Mouse (Mus musculus) liver, embryonic 14.5 days (tissue): ENCODE measurements at regions not wholly inside any gene's neighbourhood (a gene's known extent, or its start where the extent isn't known, plus 50 kb on each side); places are given as distances from the start of the nearest gene placed in this dataset.

Source experiments
- ATAC-seq: fragments of 200-750 bp; cut with Nextera tagmentation; 2 replicates; pipeline ENCODE4 v1.8.0; 2017; ENCODE audit warnings: moderate number of reproducible peaks, mild to moderate bottlenecking, moderate library complexity; ENCODE audit not compliant: insufficient read depth
- DNase-seq, 3 experiments: peaks; one replicate each; pipeline ENCODE4 v3.0.0-alpha.2; 2012 to 2013; ENCODE audit warnings: low read depth in 3 of 3, low spot score in 3 of 3
- H3K27ac ChIP-seq: fragments of 300-500 bp; sonication (generic); 2 replicates; pipeline ENCODE4 v1.5.1; 2014; ENCODE audit warnings: moderate library complexity, mild to moderate bottlenecking, control low read depth, inconsistent platforms
- H3K27me3 ChIP-seq: fragments of 300-500 bp; sonication (generic); 2 replicates; pipeline ENCODE4 v1.6.1; 2014; ENCODE audit warnings: mild to moderate bottlenecking, low read length, moderate library complexity; ENCODE audit not compliant: control insufficient read depth, insufficient read depth
- H3K36me3 ChIP-seq: fragments of 300-500 bp; sonication (generic); replicated peaks from 2 replicates; pipeline ENCODE4 v1.6.1; 2014; ENCODE audit warnings: low read depth; ENCODE audit not compliant: control insufficient read depth, insufficient read depth
- H3K4me1 ChIP-seq, 2 experiments: fragments of 200-500 bp in 1 of 2; fragments of 300-500 bp in 1 of 2; sonication (generic) in 1 of 2; replicated peaks; 2 replicates each; pipeline ENCODE4 v1.6.1; 2012 to 2014; ENCODE audit warnings: antibody characterized with exemption in 1 of 2, inconsistent platforms in 1 of 2, low read length in 1 of 2; ENCODE audit not compliant: control insufficient read depth in 2 of 2, insufficient read depth in 2 of 2
- H3K4me2 ChIP-seq: fragments of 300-500 bp; sonication (generic); 2 replicates; pipeline ENCODE4 v1.6.1; 2014; ENCODE audit warnings: low read depth, mild to moderate bottlenecking, control low read depth, moderate library complexity
- H3K4me3 ChIP-seq, 2 experiments: fragments of 200-500 bp in 1 of 2; fragments of 300-500 bp in 1 of 2; sonication (generic) in 1 of 2; 2 replicates each; pipeline ENCODE4 v1.5.1; 2012 to 2014; ENCODE audit warnings: low read depth in 2 of 2, low read length in 2 of 2, mild to moderate bottlenecking in 2 of 2, control low read depth in 1 of 2, inconsistent platforms in 1 of 2, moderate library complexity in 1 of 2; ENCODE audit not compliant: insufficient read depth in 1 of 2
- H3K9ac ChIP-seq: fragments of 300-500 bp; sonication (generic); replicated peaks from 2 replicates; pipeline ENCODE4 v1.6.1; 2014; ENCODE audit warnings: mild to moderate bottlenecking, control low read depth, moderate library complexity
- H3K9me3 ChIP-seq: fragments of 300-500 bp; sonication (generic); 2 replicates; pipeline ENCODE4 v1.6.1; 2016; ENCODE audit warnings: low read length, mixed read lengths; ENCODE audit not compliant: control insufficient read depth
- CTCF ChIP-seq: IDR thresholded peaks from 2 replicates; pipeline ENCODE4 v1.5.1; 2016; ENCODE audit warnings: antibody characterized with exemption, low read depth, control low read depth
- EP300 ChIP-seq: IDR thresholded peaks from 2 replicates; pipeline ENCODE4 v1.6.1; 2016; ENCODE audit warnings: antibody characterized with exemption, low read depth
- WGBS: fragments of 180-500 bp; shearing (Covaris S2); extraction: QIAGEN DNeasy Blood & Tissue Kit; methylation state at CpG from one replicate; pipeline ENCODE4 v1.1.7; 2014; ENCODE audit not compliant: insufficient replicate concordance; 5-methylcytosine and 5-hydroxymethylcytosine counted together

DNA sequence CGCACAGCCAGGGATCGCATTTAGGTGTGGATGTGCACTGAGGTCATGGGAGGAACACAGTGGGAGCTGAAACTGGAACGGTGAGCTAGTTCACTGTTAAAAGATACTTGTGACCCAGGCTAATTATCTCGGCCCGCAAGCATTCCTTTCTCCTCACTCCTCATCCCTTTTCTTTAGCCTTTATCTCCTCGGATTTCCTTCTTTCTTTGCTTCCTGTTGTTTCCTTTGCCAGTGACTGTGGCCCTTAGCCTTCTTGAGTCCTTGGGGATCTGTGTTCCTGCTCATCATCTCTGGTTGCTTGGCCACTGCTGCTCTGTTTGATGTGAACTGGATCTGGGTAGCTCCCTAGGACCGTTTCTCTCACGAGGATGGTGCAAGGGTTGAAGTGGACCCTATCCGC, 256.0 kb downstream of the Ndfip2 start:
- H3K4me3 ChIP-seq = no peak overlapping the region
- DNase-seq = no peak
- H3K9ac ChIP-seq = no peak overlapping the region
- no peak overlapping the region for H3K4me2 ChIP-seq
- no peaks in the 10 kb centered on the region for H3K36me3 ChIP-seq
- H3K27me3 ChIP-seq = no peaks in the 10 kb centered on the region
- H3K27ac ChIP-seq = no peak overlapping the region
- H3K9me3 ChIP-seq = no peaks in the 10 kb centered on the region
- no peaks in the 10 kb centered on the region; a peak in 1 of 4 replicates for H3K4me1 ChIP-seq
- TF ChIP-seq CTCF (no peak), EP300 (no peak)
- 47% methylated on average over 9 of the region's 9 CpGs for WGBS
- no peak for ATAC-seq

GRCm38 (mm10) chr14:105512914-105513677, 254.7 kb downstream of the Ndfip2 start:
- Histone ChIP-seq H3K4me1 (no peaks in the 10 kb centered on the region; a peak in 1 of 4 replicates), H3K9ac (no peak overlapping the region), H3K9me3 (no peaks in the 10 kb centered on the region), H3K27me3 (no peaks in the 10 kb centered on the region), H3K4me3 (no peak overlapping the region), H3K4me2 (no peak overlapping the region), H3K27ac (no peak overlapping the region), H3K36me3 (no peaks in the 10 kb centered on the region)
- WGBS = 62% methylated on average over 12 of the region's 12 CpGs
- no peak for ATAC-seq
- TF ChIP-seq EP300 (no peak), CTCF (no peak)
- no peak for DNase-seq

DNA sequence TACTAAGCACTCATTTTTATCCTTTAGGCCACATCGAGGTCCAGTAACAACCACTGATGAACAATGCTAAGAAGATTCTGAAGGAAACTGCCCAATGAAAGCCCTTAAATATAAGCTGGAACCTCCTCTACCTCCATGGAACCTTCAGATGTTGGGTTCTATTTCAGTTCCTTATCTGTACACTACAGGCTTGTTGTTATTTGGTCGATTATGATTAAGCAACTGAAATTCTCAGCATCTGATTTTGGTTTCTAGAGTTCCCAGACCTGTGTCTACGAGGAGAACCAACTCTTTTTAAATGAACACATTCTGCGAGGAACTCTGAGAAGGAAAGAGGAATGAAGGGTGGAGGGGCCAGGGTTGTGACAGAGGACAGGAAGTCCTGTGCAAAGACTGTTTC, 253.5 kb downstream of the Ndfip2 start:
- no peak overlapping the region for H3K4me3 ChIP-seq
- no peaks in the 10 kb centered on the region for H3K36me3 ChIP-seq
- DNase-seq (no peak), ATAC-seq (no peak)
- no peak overlapping the region for H3K9ac ChIP-seq
- H3K4me2 ChIP-seq = no peak overlapping the region
- TF ChIP-seq EP300 (no peak), CTCF (no peak)
- H3K27ac ChIP-seq = no peak overlapping the region
- WGBS = 46% methylated on average over 4 of the region's 4 CpGs
- no peaks in the 10 kb centered on the region for H3K9me3 ChIP-seq
- no peaks in the 10 kb centered on the region; a peak in 1 of 4 replicates for H3K4me1 ChIP-seq
- no peaks in the 10 kb centered on the region for H3K27me3 ChIP-seq

GRCm38 (mm10) chr14:105511135-105511534, 252.8 kb downstream of the Ndfip2 start:
- H3K4me1 ChIP-seq = no peaks in the 10 kb centered on the region; a peak in 1 of 4 replicates
- ATAC-seq (no peak), DNase-seq (no peak)
- H3K4me2 ChIP-seq = no peak overlapping the region
- H3K4me3 ChIP-seq = no peak overlapping the region
- no peak overlapping the region for H3K9ac ChIP-seq
- H3K27me3 ChIP-seq = no peaks in the 10 kb centered on the region
- no peak overlapping the region for H3K27ac ChIP-seq
- 64% methylated on average over 3 of the region's 3 CpGs for WGBS
- TF ChIP-seq CTCF (no peak), EP300 (no peak)
- no peaks in the 10 kb centered on the region for H3K36me3 ChIP-seq
- no peaks in the 10 kb centered on the region for H3K9me3 ChIP-seq

GRCm38 (mm10) chr14:105505261-105505660, 246.9 kb downstream of the Ndfip2 start:
- no peaks in the 10 kb centered on the region for H3K9me3 ChIP-seq
- H3K4me2 ChIP-seq = no peak overlapping the region
- no peak overlapping the region for H3K9ac ChIP-seq
- no peak overlapping the region for H3K4me3 ChIP-seq
- WGBS = 71% methylated on average over 4 of the region's 4 CpGs
- no peaks in the 10 kb centered on the region for H3K36me3 ChIP-seq
- no peak overlapping the region for H3K27ac ChIP-seq
- no peak for DNase-seq
- peaks cover 0 to 2% of the 10 kb centered on the region in 2 experiments; a peak in 1 of 4 replicates for H3K4me1 ChIP-seq
- TF ChIP-seq CTCF (no peak), EP300 (no peak)
- no peaks in the 10 kb centered on the region for H3K27me3 ChIP-seq
- no peak for ATAC-seq
